Mouse (Mus musculus) hindbrain, embryonic 11.5 days (tissue): Measurements from ENCODE around the gene Nlrc5. TPM values are rescaled to one million over a fixed set of nuclear protein-coding genes. Genes with fewer than 3 reads are reported as not detected.

Experiments used
- ATAC-seq: fragments of 200-750 bp; cut with Nextera tagmentation; 2 replicates; pipeline ENCODE4 v1.8.0; 2017; ENCODE audit warnings: mild to moderate bottlenecking, moderate TSS enrichment, moderate library complexity; ENCODE audit not compliant: low FRiP score
- DNase-seq: peaks from one replicate; pipeline ENCODE4 v3.0.0-alpha.2; 2015; ENCODE audit warnings: low spot score
- H3K27ac ChIP-seq: fragments of 300-500 bp; sonication (generic); 2 replicates; pipeline ENCODE4 v1.5.1; 2014; ENCODE audit warnings: mild to moderate bottlenecking, low read depth, low read length
- H3K27me3 ChIP-seq: fragments of 300-500 bp; sonication (generic); 2 replicates; pipeline ENCODE4 v1.6.1; 2014; ENCODE audit warnings: mild to moderate bottlenecking, low read length, moderate library complexity, mixed read lengths; ENCODE audit not compliant: control insufficient read depth, insufficient read depth
- H3K36me3 ChIP-seq: fragments of 300-500 bp; sonication (generic); 2 replicates; pipeline ENCODE4 v1.6.1; 2014; ENCODE audit warnings: mild to moderate bottlenecking, low read length, moderate library complexity, mixed read lengths; ENCODE audit not compliant: control insufficient read depth, insufficient read depth
- H3K4me1 ChIP-seq: fragments of 300-500 bp; sonication (generic); replicated peaks from 2 replicates; pipeline ENCODE4 v1.6.1; 2014; ENCODE audit warnings: low read length, mixed read lengths; ENCODE audit not compliant: control insufficient read depth, insufficient read depth
- H3K4me2 ChIP-seq: fragments of 300-500 bp; sonication (generic); replicated peaks from 2 replicates; pipeline ENCODE4 v1.6.1; 2014; ENCODE audit warnings: mild to moderate bottlenecking, low read depth, low read length
- H3K4me3 ChIP-seq: fragments of 300-500 bp; sonication (generic); 2 replicates; pipeline ENCODE4 v1.5.1; 2014; ENCODE audit warnings: low read depth, low read length
- H3K9ac ChIP-seq: fragments of 300-500 bp; sonication (generic); 2 replicates; pipeline ENCODE4 v1.6.1; 2014; ENCODE audit warnings: low read depth, low read length
- H3K9me3 ChIP-seq: fragments of 300-500 bp; sonication (generic); 2 replicates; pipeline ENCODE4 v1.6.1; 2016; ENCODE audit warnings: low read length; ENCODE audit not compliant: control insufficient read depth
- WGBS: fragments of 180-500 bp; shearing (Covaris S2); extraction: QIAGEN DNeasy Blood & Tissue Kit; methylation state at CpG from one replicate; pipeline ENCODE4 v1.1.7; 2014; 5-methylcytosine and 5-hydroxymethylcytosine counted together
- polyA plus RNA-seq: library from polyadenylated mRNA; unstranded; fragments of >200 nt; fragmentation: Nextera tagmentation; extraction: Ambion mirVana; gene quantifications from 2 replicates; pipeline ENCODE4 v1.2.1, GENCODE M21; 2014

Gene Nlrc5
- polyA plus RNA-seq, 1 experiment from 2014 or later, result 0.23 TPM

DNA sequence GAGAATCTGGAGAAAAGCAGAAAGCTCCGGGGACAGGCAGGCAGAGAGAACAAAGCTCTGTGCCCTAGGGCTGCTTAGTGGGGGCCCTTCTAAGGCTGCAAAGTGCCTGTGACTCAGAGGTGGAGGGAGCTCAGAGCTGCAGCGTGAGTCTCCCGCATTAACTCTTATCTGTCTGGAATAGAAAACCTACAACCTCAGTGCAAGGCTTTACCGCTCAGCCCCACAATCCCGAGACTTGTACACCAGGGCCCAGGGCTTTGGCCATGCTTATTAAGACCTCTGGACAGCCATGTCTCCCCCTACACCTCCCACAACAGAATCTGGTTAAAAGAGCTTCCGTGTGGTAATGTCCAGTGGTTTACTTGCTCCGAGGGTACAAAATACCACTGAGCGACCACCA lies 97.8 kb downstream of the Nlrc5 start:
- Histone ChIP-seq H3K27ac (no peak overlapping the region), H3K36me3 (no peaks in the 10 kb centered on the region), H3K9me3 (no peaks in the 10 kb centered on the region), H3K4me2 (peak overlapping the region; percentile 95), H3K27me3 (peaks cover 19% of the 10 kb centered on the region), H3K4me3 (no peak overlapping the region), H3K4me1 (no peaks in the 10 kb centered on the region), H3K9ac (no peak overlapping the region)
- ATAC-seq, result no peak
- DNase-seq, result peak; percentile 46
- WGBS, result 2% methylated on average over 8 of the region's 8 CpGs

DNA sequence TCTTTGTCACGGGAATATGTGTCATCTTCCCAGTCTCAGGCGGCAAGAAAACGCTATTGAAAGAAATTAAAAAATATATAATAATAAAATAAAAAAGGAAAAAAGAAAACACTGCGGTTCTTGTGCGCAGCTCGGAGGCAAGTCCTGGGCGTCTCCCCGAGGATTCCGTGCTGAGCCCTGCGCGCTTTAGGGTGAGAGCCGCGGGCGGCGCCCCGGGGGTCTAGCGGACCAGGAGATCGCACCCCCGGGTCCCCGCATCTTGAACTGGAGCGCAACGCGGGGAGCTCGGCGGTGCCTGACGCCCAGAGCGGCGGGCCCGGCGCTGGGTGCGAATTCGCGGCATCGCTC lies 98.3 kb downstream of the Nlrc5 start:
- under 1% methylated on average over 34 of the region's 34 CpGs for WGBS
- Histone ChIP-seq H3K4me3 (peak overlapping the region; percentile 63), H3K36me3 (no peaks in the 10 kb centered on the region), H3K4me2 (peak overlapping the region; percentile 95), H3K27ac (no peak overlapping the region), H3K27me3 (peaks cover 19% of the 10 kb centered on the region), H3K9me3 (no peaks in the 10 kb centered on the region), H3K4me1 (no peaks in the 10 kb centered on the region), H3K9ac (peak overlapping the region; percentile 62)
- no peak for DNase-seq
- ATAC-seq, result no peak; the same call in 1 of the 2 replicates

DNA sequence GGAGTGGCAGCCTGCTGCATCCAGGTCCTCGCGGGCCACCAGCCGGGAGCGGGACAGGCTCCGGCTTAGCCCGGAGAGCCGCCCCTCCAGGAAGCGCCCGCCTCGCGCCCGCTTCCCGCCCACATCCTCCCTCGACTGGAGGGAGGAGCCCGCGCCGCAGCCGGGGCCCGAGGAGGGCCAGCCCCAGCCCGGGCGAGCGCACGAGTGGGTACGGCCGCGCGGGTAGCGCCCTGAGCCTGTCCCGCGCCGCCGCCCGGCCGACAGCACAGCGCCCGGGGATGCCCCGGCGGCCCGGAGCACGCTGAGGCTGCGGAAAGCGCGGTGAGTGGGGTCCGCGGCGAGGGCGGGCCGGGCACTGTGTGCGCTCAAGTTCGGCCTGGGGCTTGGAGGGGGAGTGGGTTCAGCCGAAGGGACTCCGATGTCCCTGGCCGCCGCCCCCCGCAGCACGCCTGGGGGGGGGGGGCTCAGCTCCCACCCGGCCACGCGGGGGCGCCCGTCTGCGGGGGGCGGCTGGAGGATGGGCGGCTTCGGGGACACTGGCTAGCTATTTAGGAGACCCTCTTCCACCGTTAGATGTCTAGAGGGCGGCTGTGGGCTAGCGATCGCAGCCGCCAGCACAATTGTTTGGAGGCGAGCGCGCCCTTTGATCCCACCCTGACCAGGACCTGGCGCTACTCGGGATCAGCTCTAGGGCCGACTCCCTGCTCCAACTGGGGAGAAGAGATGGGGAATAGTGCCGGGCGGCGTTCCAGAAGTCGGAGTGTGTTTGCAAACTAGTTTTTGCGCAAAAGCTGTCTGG lies 98.9 kb downstream of the Nlrc5 start, which contains the start of gene Cpne2:
Gene Cpne2 (plus strand): TSS at position 118 of the 799 bp plus-strand sequence.
- DNase-seq (peak; percentile 71), ATAC-seq (peak; percentile 76)
- no peaks in the 10 kb centered on the region for H3K9me3 ChIP-seq
- H3K9ac ChIP-seq, result peak within 1 kb of the TSS; percentile 62
- whole genome bisulfite sequencing, result 1% methylated on average over 66 of the region's 81 CpGs
- no peak within 1 kb of the TSS for H3K27ac ChIP-seq
- peak within 1 kb of the TSS; percentile 63 for H3K4me3 ChIP-seq
- H3K36me3 ChIP-seq, result no peaks in the 10 kb centered on the region
- H3K27me3 ChIP-seq, result peaks cover 19% of the 10 kb centered on the region
- H3K4me1 ChIP-seq, result no peaks in the 10 kb centered on the region
- H3K4me2 ChIP-seq, result peak within 1 kb of the TSS; percentile 95

DNA sequence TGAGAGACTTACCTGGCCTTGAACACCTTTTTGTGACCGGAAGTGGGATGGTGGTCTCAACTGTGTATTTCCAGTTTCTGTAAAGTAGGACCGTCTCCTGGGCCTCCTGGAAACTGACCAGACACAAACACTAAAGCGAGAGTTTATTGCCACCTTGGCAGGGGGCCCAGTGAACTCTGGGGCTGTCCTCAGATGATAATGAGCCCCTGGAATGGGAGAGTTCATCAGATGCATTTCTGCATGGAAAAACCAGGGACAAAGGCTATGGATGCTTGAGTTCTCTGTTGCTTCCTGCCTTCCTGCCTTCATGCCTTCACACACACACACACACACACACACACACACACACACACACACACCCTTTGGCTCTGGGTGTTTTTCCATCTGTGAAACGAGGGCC lies 100.5 kb downstream of the Nlrc5 start:
- Histone ChIP-seq H3K4me1 (no peaks in the 10 kb centered on the region), H3K36me3 (no peaks in the 10 kb centered on the region), H3K9me3 (no peaks in the 10 kb centered on the region), H3K27me3 (peaks cover 19% of the 10 kb centered on the region), H3K4me3 (no peak overlapping the region), H3K9ac (no peak overlapping the region), H3K27ac (no peak overlapping the region), H3K4me2 (no peak overlapping the region)
- ATAC-seq (no peak), DNase-seq (no peak)
- 51% methylated on average over 4 of the region's 4 CpGs for WGBS

DNA sequence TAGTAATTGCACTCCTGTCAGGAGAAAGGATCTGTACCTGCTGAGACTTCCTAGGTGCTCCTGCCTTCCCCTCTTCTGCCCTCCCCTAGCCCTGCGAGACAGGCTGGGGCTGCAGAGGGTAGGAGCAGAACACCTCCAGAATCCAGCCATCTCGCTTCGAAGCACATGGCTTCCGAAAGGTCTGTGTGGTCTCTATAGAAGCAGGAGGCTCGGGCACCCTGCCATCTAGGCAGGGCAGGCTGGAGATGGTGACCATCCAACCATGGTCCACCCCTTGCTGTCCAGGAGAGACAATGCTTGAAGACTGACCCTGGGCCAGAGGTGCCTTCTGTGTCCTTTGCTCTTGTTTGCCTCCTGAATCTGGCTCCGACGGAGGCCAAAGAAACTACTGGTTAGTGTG lies 101.5 kb downstream of the Nlrc5 start:
- Histone ChIP-seq H3K27me3 (peaks cover 19% of the 10 kb centered on the region), H3K4me1 (no peaks in the 10 kb centered on the region), H3K4me2 (no peak overlapping the region), H3K27ac (no peak overlapping the region), H3K9ac (no peak overlapping the region), H3K9me3 (no peaks in the 10 kb centered on the region), H3K36me3 (no peaks in the 10 kb centered on the region), H3K4me3 (no peak overlapping the region)
- 78% methylated on average over 7 of the region's 7 CpGs for WGBS
- ATAC-seq, result no peak
- DNase-seq, result no peak

DNA sequence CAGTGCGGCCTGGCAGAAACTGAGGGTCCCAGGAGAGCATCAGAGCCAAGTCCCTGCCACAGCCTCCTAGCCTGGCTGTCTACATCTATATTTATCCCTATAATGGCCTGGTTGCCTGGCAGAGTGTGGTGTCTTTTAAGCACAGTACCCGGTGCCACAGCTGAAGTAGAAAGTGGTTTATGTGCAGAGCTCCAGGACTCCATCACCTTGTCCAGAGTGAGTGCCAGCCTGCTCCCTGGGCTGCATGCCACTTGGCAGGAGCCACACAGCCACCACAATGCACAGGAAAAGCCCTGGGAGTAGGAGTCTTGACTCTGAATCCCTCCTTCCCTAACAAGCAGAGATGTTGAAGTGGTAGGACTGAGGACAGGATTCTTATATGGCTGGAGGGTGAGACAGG lies 103.3 kb downstream of the Nlrc5 start:
- DNase-seq (no peak), ATAC-seq (no peak)
- H3K4me3 ChIP-seq, result no peak overlapping the region
- H3K27me3 ChIP-seq, result peaks cover 19% of the 10 kb centered on the region
- 94% methylated on average over 2 of the region's 2 CpGs for WGBS
- no peaks in the 10 kb centered on the region for H3K9me3 ChIP-seq
- H3K4me2 ChIP-seq, result no peak overlapping the region
- no peak overlapping the region for H3K27ac ChIP-seq
- H3K36me3 ChIP-seq, result no peaks in the 10 kb centered on the region
- no peaks in the 10 kb centered on the region for H3K4me1 ChIP-seq
- no peak overlapping the region for H3K9ac ChIP-seq

DNA sequence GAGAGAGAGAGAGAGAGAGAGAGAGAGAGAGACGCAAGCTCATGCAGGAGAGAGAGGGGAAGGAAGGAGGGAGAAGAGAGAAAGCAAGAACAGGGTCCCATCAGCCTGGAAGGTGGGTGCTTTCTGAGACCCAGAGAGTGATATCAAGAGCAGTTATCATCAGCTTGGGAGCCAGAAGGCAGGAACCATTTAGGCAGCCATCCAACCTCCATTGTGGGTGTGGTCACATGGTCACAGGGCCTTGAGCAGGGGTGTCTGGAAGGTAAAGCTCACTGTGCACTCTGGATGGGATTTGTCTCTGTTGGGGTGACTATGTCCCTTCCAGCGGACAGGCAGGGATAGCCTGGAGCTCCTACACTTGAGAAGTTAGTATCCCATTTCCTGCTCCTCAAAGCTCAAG lies 105.9 kb downstream of the Nlrc5 start:
- H3K27me3 ChIP-seq, result peaks cover 3% of the 10 kb centered on the region; the same call in 1 of the 2 replicates
- no peak for ATAC-seq
- H3K27ac ChIP-seq, result no peak overlapping the region
- no peaks in the 10 kb centered on the region for H3K9me3 ChIP-seq
- no peak for DNase-seq
- no peak overlapping the region for H3K4me2 ChIP-seq
- no peak overlapping the region for H3K9ac ChIP-seq
- no peaks in the 10 kb centered on the region for H3K4me1 ChIP-seq
- H3K4me3 ChIP-seq, result no peak overlapping the region
- 88% methylated on average over 2 of the region's 2 CpGs for WGBS
- no peaks in the 10 kb centered on the region for H3K36me3 ChIP-seq

DNA sequence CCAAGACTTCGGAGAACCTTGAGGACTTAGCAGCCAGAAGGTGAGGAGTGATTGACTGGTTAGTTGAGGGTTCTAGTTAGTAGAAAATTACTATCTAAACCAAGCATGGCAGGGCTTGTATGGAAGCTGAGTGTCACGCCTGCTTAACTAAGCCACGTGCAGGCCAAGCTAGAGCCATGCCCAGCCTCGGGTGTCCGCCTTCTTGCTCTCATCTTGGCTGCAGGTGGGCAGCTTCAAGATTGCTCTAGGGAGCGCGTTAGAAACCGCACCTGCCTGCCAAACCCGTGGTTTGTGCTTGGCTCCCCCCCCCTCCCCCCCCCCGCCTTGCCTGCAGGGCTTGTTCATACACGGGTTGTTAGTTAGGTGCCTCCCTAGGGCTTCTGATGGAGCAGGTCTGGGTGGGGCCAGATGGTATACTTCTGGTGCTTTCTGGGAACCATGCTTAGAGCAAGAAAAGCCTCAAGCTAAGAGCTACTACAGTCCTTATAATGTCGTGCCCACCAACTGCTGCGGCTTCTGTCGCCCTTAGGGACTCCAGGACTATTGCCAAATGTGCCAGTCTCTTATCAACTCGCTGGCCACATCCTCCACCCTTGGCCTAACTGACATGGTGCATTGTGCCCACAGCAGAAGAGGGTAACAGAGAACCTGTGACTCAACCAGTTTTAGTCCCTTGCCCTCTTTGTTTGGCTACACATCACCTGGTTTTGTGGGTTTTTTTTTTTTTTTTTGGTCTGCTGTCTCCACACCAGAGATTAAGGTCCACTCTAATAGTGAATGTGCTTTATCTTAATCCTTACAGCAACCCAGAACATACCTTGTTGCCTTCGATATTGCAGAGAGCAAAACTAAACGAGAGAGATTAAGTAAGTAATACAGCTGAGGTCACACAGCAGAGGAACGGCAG lies 107.0 kb downstream of the Nlrc5 start:
- Histone ChIP-seq H3K27ac (no peak overlapping the region), H3K36me3 (no peaks in the 10 kb centered on the region), H3K4me1 (no peaks in the 10 kb centered on the region), H3K4me3 (no peak overlapping the region), H3K4me2 (no peak overlapping the region), H3K9ac (no peak overlapping the region), H3K9me3 (no peaks in the 10 kb centered on the region), H3K27me3 (no peaks in the 10 kb centered on the region)
- no peak for ATAC-seq
- DNase-seq, result no peak
- WGBS, result 80% methylated on average over 17 of the region's 18 CpGs
